Mouse (Mus musculus): Measurements from ENCODE around the gene Ndufb2.

Ndufb2 gene

GRCm38 (mm10) chr6:39580558-39580957, 11.8 kb upstream of the Ndufb2 start:
- no peak for DNase-seq (ENCODE audit: low spot score in 2 of 2)

- DNase-seq (ENCODE audit: low spot score in 2 of 2): no peak
Measured at GRCm38 (mm10) chr6:39581087-39581784, 11.1 kb upstream of the Ndufb2 start.

- no peak for DNase-seq (ENCODE audit: low spot score in 2 of 2)
Measured at GRCm38 (mm10) chr6:39585517-39585916, 6.9 kb upstream of the Ndufb2 start, which contains the start of gene Gm42420. Gm42420 (plus strand) TSS chr6:39585753.

- DNase-seq (ENCODE audit: low spot score in 2 of 2): no peak
Measured at GRCm38 (mm10) chr6:39591481-39591880, 893 bp upstream of the Ndufb2 start.

GRCm38 (mm10) chr6:39600851-39601250, 8.5 kb downstream of the Ndufb2 start:
- no peak for DNase-seq (ENCODE audit: low spot score in 2 of 2)

- no peak for DNase-seq (ENCODE audit: low spot score in 2 of 2)
Measured at GRCm38 (mm10) chr6:39601828-39602227, 9.5 kb downstream of the Ndufb2 start.

GRCm38 (mm10) chr6:39604565-39604964, 12.2 kb downstream of the Ndufb2 start:
- no peak for DNase-seq (ENCODE audit: low spot score in 2 of 2)

GRCm38 (mm10) chr6:39606056-39606455, 13.7 kb downstream of the Ndufb2 start:
- DNase-seq (ENCODE audit: low spot score in 2 of 2): no peak

- no peak for DNase-seq (ENCODE audit: low spot score in 2 of 2)
Measured at GRCm38 (mm10) chr6:39606862-39607261, 14.5 kb downstream of the Ndufb2 start.

GRCm38 (mm10) chr6:39607365-39607764, 15.0 kb downstream of the Ndufb2 start:
- no peak for DNase-seq (ENCODE audit: low spot score in 2 of 2)

GRCm38 (mm10) chr6:39610207-39610606, 17.8 kb downstream of the Ndufb2 start:
- DNase-seq (ENCODE audit: low spot score in 2 of 2): no peak

GRCm38 (mm10) chr6:39611296-39611695, 18.9 kb downstream of the Ndufb2 start:
- DNase-seq (ENCODE audit: low spot score in 2 of 2): no peak

Measured in spleen, postnatal 14 days (tissue).